Mouse (Mus musculus): ENCODE results near the gene Fbxw8. TPM values are rescaled to one million over a fixed set of nuclear protein-coding genes. Genes with fewer than 3 reads are reported as not detected.

The Fbxw8 gene
- total RNA-seq, 2 experiments from 2014 or later = 45.1 to 51.4 TPM

DNA sequence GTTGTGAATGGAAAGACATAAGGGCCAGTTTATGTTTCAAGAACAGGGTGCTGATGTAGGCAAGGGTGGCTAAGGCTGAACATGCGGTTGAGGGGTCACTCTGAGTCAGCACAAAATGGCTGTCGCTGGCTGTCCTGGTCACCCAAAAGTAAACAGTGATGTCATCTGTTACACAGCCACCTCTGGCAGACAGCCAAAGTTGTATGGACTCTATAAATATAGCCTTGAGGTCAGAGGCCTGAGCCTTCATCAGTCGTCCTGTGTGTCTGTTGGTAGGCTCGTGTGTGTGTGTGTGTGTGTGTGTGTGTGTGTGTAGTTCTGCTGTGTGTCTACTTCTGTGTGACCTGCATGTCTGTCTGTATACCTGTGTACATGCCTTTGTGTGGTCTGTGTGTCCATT lies 1.7 kb upstream of the Fbxw8 start:
- no peak for DNase-seq

DNA sequence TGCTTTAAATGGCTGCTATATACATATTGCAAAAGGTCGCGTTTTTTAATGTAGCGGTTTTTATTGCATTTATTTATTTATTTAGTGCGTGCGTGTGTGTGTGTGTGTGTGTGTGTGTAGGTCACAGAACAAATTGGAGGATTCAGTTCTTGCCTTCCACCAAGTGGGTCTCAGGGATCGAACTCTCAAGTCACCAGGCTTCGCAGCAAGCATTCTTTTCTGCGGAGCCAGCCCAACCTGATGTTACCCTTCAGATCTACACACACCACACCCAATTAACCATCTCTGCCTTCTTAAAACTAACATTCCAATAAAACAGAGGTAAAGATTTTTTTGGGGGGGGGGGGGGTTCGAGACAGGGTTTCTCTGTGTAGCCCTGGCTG lies 292 bp upstream of the Fbxw8 start:
- no peak for DNase-seq

DNA sequence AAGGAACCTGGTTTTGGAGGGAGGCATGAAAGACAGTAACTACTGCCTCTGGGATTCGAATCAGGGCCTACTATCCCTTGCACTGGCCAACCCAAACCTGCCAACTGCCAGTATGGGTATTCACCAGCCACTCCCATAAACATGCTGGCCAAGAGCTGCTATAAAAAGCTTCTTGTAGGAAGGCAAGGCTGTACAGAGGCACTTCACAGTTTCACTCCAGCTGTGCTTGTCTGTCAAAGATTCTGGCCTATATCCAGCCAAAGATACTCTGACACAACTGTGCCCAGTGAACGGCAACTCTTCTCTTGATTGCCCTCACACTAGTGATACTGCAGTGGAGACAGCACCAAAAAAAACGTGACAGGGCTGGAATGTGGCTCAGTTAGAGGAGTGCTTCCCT lies 5.6 kb downstream of the Fbxw8 start:
- DNase-seq = no peak

DNA sequence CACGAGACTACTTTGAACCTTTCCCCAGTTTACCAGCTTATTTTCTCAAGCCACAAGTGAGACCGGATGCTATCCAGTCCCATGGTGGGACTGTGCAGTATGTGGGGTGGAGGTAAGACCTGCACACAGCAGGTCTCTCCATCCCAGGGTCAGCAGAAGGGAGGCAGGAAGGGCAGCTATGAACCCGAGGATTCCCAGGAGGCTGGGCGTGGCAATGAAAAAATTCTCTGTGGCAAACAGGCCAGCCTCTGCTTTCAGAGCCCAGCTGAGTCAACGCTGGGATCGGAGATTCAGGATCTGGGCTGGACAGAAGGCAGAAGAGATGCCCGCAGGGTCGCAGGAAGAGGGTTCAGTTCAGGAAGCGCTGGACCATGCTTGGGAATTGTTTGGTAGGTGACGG lies 8.0 kb downstream of the Fbxw8 start:
- DNase-seq = no peak

DNA sequence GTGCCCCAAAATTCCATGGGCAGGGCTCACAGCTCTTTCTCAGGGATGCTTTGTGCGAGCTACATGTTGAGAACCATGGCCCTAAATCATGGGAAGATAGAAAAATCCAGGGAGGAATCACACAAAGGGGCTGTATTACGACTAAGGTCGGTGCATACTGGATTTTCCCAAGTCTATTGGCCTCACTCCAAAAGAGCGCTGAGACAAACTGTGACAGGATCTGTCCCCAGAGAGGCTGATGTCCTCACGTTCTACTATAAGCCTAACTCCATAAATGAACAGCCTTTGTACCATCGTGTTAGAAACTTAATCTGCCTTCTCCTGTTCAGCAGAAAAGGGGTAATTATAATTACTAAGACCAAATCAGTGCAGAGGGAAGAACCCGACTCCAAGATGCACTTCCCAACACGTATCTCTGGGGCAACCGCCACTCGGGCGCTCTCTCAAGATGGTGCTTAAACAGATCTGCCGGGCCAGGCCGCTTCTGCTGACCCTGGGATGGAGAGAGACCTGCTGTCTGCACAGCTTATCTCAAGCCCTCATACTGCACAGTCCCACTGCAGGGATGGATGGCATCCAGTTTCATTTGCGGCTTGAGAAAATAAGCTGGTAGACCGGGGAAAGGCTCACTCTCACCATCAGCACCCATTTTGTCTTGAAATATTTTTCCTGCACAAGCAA lies 9.1 kb downstream of the Fbxw8 start:
- DNase-seq = no peak

DNA sequence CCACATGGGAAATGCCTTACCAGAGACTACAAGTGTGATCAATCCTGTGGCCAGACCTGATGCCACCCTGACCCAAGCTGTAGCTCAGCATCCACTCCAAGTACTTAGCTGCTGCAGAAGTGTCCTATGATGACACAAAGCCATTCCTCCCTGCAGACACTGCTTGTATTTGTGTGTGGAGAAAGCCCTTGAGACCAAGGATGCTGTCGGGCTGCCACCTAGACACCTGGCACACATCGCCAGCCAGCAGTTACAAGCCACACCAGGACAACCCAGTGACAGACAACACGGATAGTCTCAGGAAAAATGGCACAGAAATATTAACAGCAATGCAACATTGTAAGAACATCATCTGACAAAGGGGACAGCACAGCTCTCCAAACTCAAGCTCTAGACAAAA lies 9.8 kb downstream of the Fbxw8 start:
- no peak for DNase-seq

DNA sequence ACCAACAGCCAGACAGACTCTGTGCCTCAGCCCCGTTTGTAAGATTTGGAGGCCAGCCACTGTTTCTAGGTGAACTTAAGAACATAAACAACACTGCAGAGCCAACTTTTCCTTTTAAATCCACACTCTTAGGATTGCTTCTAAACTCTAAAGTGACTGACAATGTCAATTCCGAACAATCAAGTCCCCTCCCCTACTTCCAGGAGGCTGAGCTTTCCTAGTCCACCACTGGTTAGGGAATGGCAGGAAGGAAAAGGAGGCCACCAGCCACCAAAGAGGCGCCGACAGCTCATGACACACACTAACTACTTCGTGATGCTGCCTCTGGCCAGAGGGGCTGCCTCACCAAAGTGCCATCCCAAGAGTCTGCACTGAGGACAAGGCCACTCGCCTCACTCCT lies 10.5 kb downstream of the Fbxw8 start:
- DNase-seq = no peak

DNA sequence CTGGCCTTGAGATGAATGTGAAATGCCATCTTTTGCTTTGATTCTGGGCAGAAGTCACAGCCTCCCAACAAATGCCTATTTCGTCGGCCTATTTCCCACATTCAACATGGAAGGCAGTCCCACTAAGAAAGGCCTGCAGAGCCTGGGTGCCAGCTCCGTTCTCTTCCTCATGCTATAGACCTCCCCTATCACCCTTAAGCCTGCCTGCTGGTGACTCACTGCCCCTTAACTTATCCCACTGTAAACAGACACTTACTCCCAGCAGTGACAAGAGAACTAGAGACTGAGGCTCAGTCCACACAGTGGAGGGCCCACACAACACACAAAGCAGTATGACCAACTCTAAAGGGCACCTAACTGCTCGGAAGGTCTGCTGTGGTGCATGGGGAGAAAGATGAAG lies 10.9 kb downstream of the Fbxw8 start:
- no peak for DNase-seq

DNA sequence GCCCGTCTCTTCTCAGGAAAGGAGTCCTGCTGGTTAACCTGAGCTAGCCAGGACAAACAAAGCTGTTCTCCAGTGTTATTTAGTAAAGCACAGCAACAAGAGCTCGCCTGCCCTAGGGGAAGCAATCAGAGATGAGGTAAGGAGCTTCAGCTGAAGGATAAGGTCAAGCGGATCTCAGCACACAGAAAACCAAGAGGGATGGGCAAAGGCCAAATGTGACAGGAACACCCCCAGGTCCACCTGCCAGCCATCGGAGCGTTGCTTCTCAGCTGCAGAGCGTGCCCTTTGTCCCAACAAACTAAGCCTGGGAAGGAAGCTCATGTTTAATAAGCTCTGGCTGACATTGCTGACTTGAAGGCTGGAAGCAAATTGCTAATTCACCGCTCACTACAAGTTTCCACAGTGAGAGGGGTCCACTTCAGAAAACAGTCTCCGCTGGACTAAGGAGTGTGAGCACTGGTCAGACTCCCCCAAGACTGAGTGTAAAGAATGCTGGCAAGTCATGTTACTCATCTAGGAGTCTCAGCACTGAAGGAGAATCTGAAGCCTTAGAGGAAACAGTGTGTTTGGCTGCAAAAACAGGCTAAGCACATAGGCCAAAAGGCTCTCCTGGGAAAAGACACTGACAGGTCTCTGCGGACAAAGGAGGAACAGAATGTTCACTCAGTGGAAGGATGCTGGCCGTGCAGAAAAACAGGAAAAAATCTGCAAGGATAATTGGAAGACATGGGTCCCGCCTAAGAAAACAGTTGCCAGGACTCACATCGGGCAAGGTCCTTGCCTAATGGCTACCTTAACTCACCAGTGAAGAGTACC lies 11.8 kb downstream of the Fbxw8 start:
- no peak for DNase-seq

DNA sequence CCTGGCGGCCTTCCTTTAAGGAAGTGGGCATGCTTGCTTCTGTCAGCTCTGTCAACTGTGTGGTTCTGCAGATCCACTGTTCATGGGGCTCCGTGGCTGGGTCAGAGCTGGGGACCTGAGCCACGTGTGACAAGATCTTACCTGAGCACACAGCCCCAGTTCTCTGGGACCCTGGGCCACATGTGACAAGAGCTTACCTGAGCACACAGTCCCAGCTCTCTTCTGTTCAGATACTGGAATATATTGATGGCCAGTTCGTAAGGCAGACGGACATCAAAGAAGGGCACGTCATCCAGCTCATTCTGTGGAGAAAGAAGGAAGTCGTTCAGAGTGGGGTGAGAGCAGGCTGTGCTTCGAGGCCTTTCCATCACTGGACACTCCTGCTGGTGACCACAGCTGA lies 12.8 kb downstream of the Fbxw8 start:
- no peak for DNase-seq

DNA sequence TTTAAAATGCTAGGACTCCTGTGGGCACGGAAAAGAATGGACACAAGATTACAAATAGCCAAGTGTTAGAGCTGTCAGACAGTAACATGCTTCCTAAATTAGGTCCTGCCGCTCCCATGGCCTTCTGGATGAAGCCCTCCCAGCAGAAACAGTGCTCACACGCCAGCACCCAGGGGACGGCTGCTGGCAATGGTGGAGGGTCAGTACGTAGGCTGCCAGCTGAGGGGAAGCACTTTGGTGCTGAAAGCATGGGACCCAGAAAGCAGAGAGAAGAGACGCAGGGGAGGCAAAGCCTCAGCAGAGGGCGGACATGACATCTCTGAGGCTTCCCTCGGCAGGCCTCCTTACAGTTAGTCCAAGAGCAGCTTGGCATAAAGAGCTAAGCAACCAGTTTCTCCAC lies 15.6 kb downstream of the Fbxw8 start:
- DNase-seq = no peak

DNA sequence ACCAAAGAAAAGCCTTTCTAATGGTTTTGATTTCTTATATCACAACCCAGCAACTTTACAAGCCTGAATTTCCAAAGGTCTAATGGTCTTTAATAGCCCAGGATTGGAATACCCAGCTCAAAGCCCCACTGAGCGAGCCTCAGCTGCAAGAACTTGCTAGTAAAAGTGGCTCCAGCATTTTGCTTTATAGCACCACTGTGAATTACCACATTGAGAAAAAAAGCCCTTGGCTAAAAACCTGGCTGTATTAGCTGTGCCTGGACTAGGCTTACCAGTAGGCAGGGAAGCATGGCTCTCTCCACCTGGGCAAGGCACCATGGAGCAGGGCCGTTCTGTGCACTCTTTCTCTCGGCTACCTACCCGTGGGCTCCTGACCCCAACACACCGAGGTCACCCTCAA lies 18.9 kb downstream of the Fbxw8 start:
- DNase-seq = no peak

DNA sequence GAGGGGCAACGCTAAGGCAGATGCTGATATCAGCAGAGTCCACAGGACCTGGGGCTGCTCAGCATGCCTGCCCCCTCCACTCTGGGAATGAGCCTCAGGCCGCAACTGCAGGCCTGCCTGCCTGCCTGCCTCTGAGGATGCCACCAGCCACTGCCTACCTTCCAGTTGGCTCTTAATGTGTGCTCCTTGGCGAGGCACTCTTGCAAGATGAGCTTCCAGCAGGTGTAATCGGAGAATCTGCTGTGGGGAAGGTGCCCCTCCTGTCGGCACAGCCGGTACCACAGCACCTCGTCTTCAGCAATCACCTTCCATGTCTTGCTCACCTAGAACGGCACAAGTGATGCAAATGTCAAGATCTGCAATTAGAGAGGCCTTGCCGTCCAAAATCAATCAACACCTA lies 26.6 kb downstream of the Fbxw8 start:
- no peak for DNase-seq

DNA sequence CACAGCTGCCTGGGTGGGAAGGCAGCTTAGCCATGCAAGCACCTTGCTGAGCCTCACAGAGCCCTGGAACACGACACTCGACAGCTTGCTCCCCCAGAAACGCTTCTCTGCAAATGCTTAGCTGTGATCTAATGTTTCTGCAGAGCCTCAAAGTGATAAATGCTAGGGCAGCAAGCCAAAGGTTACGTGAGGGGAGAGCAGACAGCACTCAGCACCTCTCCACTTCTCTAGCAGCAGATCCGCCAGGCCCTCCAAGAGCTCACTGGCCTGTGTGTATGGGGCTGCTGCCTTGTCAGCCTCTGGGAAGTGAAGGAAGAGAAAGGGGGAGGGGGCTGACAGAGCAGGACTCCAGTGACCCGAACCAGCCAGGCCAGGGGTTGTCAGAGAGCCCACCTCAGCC lies 27.1 kb downstream of the Fbxw8 start:
- no peak for DNase-seq

DNA sequence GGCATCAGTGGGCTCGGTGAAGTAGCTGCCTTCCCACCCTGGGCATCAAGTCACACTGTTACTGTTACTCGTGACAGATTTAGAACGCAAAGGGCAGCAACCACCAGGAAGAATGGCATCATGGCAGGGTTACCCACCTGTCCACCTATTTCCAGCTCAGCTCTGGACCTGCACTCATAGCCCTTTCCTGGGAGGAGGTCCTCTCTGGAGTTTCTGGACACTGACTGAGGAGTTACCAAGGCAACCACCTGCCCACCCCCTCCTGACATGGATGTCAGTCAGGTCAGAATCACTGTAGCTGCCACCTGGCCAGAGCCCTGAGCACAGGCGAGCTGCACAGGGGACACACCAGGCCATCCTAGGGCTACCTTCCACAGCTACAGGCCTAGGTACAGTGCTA lies 28.6 kb downstream of the Fbxw8 start:
- DNase-seq = no peak

DNA sequence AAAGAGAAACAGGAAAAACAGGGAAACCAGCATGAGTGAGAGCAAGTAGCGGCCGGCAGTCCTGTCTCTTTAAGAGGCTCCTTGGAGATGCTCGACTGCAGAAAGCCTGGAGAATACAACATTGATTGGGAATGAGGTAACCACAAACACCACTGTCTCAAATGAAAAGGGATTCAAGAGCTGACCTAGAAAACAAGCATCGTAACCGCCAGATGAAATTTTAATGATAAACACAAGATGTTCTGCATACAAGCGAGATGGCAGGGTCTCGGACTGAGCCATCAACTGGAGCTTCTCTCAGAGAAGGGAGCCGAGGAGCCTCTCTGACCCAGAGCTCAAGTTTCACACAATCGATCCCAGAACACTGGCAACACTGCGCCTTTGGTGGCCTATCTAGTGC lies 32.2 kb downstream of the Fbxw8 start:
- DNase-seq = no peak

DNA sequence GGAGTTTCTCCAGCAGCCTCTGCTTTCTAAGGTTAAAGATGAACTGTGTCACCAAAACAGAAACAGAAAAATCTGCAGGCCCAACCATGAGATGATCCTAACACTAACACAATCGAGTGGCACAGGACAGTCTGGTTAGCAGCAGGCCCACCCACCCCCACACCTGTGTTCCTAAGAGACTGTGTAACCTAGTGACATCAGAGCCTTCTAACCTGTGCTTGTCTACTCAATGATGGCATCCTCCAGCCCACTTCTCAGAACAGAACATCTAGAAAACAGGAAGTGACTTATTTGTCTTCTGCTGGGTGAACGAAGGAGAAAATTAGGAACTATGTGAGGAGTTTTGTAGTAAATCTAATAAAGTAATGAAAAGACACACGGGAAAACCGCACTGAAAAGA lies 33.3 kb downstream of the Fbxw8 start:
- DNase-seq = no peak

DNA sequence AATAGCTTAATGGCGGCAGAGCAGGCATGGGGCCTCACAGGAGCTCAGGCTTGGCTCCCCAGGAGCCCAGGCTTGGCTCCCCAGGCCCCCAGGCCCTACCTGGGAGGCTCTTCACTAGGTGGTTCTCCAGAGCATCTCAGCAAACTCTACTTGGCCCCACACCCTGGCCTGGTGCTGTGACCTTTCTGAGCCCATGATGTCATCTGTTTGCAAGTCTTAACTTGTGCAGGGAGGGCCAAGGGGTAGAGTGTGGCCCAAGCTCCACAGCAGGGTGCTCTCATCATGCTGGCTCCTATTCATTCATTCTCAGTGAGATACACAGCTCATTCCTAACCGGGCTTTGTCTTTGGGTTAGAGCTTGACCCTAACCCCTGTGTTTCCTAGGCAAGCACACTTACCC lies 34.6 kb downstream of the Fbxw8 start:
- DNase-seq = no peak

DNA sequence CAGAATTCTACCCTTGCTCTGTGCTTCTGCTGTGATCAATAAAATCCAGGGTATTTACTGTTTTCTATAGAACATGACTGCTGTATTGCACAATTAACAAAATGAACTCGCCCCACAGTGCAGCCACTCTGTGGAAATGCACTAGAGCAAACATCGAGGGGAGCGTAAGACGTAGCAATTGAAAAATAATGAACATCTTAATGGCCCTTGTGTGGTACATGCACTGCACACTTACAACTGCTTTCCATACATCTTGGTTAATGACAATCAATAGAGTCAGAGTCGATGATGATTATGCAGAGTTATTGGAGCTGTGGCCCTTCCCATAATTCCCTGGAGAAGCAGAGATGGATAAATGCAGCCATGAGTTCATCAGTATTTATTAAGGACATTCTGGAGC lies 36.3 kb downstream of the Fbxw8 start:
- DNase-seq = no peak

DNA sequence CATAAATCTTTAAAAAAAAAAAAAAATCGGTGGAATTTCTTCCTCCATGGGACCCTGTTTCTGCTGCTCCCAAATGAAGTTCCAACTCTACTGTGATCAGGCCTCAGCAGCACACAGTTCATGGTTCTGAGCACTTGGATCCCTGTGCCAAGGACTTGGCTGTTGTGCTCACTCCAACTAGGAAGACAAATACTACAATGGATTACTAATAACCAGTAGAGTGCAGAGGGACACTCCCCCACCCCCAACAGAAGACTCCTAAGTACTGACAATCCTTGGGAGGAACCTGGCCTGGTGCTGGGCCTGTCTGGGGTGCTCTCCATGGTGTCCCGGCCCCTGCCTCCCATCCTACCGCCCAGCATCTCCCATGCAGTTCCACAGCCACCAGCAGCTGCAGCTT lies 36.9 kb downstream of the Fbxw8 start:
- no peak for DNase-seq

DNA sequence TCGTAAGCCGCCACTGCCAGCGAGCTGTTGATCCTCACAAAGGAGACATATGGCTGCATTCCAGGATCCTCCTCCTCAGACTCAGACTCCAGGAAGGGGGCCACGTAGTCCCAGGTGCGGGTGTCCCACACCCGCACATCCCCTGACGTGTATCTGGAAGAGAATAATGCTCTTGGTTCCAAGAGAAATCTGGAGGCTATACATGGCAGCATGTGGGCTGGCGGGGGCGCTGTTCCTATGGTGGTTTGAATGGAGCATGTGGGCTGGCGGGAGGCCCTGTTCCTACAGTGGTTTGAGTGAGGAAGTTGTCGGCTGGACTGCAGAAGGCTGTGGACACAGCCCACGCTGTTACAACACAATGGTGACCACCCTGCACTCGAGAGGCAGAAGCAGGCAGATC lies 41.6 kb downstream of the Fbxw8 start:
- DNase-seq = no peak

DNA sequence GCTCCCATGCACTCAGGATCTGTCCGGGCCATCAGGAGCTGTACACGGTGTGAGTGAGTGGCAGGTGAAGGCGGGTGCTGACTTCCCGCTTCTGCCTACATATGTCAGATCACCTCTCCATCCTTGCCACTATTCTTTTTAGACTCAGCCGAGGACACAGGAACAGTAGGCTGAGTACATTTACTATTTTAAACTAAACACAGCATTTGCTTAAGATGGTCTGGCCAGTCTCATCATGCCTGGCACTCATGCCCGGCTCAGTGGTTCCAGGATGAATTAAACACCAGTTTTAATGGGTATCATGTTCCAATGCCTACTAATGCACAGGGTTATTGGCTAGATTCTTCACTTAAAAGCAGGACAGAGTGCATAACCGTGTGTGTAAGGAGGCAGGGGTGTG lies 42.2 kb downstream of the Fbxw8 start:
- no peak for DNase-seq

DNA sequence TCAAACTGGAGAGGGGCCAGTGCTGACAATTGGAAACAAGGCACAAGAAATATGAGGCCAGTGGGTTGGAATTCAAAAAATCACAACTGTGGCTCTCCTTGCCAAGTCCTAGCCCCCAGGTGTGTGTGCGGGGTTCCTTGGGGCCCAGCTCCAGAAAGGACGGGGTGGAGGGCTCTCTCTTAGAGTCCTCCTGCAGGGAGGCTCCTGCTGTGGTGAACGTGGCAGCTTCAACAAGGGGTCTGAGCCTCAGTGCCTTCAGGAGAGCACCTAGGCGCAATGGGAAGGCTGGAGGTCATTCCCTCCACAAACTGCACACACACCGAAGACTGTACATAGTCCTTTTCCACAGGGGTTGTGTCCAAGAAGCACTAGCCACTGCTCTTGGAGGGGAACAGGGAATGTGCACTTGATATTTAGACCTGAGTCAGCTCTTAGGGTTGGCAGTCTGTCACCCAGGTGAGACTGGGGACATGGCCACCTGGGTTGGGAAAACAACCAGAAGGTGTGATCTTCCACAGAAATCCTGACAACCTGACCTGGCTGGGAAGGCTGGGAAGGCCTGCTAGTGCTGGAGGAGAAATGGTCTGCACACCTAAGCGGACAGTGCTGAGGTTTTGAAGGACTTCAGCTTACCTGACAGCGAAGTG lies 46.3 kb downstream of the Fbxw8 start:
- DNase-seq = no peak

Measured in adrenal gland, postnatal 36 days (tissue).